Mouse (Mus musculus) liver, embryonic 15.5 days (tissue): ENCODE results near the gene AA986860. TPM values are rescaled to one million over a fixed set of nuclear protein-coding genes. Genes with fewer than 3 reads are reported as not detected.

Experiments
- ATAC-seq: fragments of 200-750 bp; cut with Nextera tagmentation; 2 replicates; pipeline ENCODE4 v1.8.0; 2017; ENCODE audit warnings: moderate number of reproducible peaks, mild to moderate bottlenecking, moderate library complexity; ENCODE audit not compliant: insufficient read depth
- H3K27ac ChIP-seq: fragments of 300-500 bp; sonication (generic); replicated peaks from 2 replicates; pipeline ENCODE4 v1.5.1; 2015; ENCODE audit warnings: mild to moderate bottlenecking, inconsistent platforms
- H3K27me3 ChIP-seq: fragments of 300-500 bp; sonication (generic); 2 replicates; pipeline ENCODE4 v1.6.1; 2015; ENCODE audit warnings: mild to moderate bottlenecking, inconsistent platforms
- H3K36me3 ChIP-seq: fragments of 300-500 bp; sonication (generic); replicated peaks from 2 replicates; pipeline ENCODE4 v1.6.1; 2015; ENCODE audit warnings: moderate library complexity, mild to moderate bottlenecking, inconsistent platforms
- H3K4me1 ChIP-seq: fragments of 300-500 bp; sonication (generic); replicated peaks from 2 replicates; pipeline ENCODE4 v1.6.1; 2015; ENCODE audit warnings: inconsistent platforms
- H3K4me2 ChIP-seq: fragments of 300-500 bp; sonication (generic); 2 replicates; pipeline ENCODE4 v1.6.1; 2015; ENCODE audit warnings: moderate library complexity, mild to moderate bottlenecking, inconsistent platforms
- H3K4me3 ChIP-seq: fragments of 300-500 bp; sonication (generic); replicated peaks from 2 replicates; pipeline ENCODE4 v1.5.1; 2015; ENCODE audit warnings: mild to moderate bottlenecking, inconsistent platforms
- H3K9ac ChIP-seq: fragments of 300-500 bp; sonication (generic); 2 replicates; pipeline ENCODE4 v1.6.1; 2015; ENCODE audit warnings: moderate library complexity, mild to moderate bottlenecking, inconsistent platforms
- H3K9me3 ChIP-seq: fragments of 300-500 bp; sonication (generic); replicated peaks from 2 replicates; pipeline ENCODE4 v1.6.1; 2016; ENCODE audit warnings: inconsistent platforms
- WGBS: fragments of 180-500 bp; shearing (Covaris S2); methylation state at CpG from one replicate; pipeline ENCODE4 v1.1.7; 2015; ENCODE audit warnings: mixed read lengths; ENCODE audit not compliant: insufficient replicate concordance; 5-methylcytosine and 5-hydroxymethylcytosine counted together
- polyA plus RNA-seq: library from polyadenylated mRNA; unstranded; fragments of >200 nt; fragmentation: Nextera tagmentation; extraction: Ambion mirVana; gene quantifications from 2 replicates; pipeline ENCODE4 v1.2.1, GENCODE M21; 2015

Gene AA986860
- polyA plus RNA-seq, 1 experiment from 2014 or later = 7.4 TPM

DNA sequence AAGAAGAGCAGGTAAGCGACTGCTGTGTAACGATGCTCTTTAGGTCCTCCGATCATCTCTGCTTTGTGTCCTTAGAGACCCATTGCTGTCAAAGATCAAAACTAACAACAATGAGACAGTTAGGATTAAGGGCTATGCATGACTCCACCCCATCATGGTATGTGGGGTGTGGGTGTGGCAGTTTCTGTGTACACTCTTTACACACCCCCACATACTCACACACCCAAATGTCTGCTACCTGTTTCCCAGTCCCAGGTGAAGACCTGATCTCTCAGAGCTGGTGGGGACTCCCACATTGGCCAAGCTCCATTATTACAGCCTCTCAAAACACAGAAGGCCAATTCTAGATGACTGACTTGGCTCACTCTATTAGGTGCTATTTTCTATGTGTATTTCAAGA, 13.8 kb downstream of the AA986860 start:
- peak overlapping the region; percentile 99 for H3K27ac ChIP-seq
- 0 out of 2 replicates have a peak overlapping the region, but pooled peaks have one; percentile 6 for H3K4me2 ChIP-seq

DNA sequence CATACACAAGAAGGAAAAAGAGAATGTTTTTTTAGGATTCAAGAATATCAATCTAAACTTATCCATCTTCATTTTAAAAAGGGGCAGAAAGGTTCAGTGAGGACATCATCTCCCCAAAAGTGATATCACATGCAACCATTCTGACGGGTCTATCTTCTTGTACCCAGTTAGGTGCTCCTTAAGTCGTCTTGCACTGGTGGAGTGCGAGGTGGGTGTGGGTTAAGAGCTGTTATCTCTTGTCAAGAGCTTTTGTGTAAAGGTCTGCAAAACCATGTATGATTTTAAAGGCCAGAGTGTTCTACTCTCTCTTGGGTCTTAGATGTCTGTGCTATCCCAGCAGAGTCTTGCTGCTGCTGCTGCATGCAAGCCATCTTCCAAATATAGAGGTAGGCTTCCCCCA, 15.0 kb downstream of the AA986860 start:
- no peak overlapping the region for H3K4me3 ChIP-seq
- H3K9me3 ChIP-seq = no peaks in the 10 kb centered on the region
- H3K36me3 ChIP-seq = peaks cover 17% of the 10 kb centered on the region
- peaks cover 59% of the 10 kb centered on the region for H3K4me1 ChIP-seq
- no peak for ATAC-seq
- no peak overlapping the region for H3K9ac ChIP-seq
- no peaks in the 10 kb centered on the region for H3K27me3 ChIP-seq
- peak overlapping the region; percentile 53 for H3K27ac ChIP-seq
- H3K4me2 ChIP-seq = no peak overlapping the region
- WGBS = 21% methylated on average over 3 of the region's 3 CpGs

More for the DNA sequence above, 13.8 kb downstream of the AA986860 start:
- H3K36me3 ChIP-seq = peaks cover 17% of the 10 kb centered on the region
- H3K9ac ChIP-seq = no peak overlapping the region
- no peaks in the 10 kb centered on the region for H3K9me3 ChIP-seq
- ATAC-seq = no peak
- peaks cover 68% of the 10 kb centered on the region for H3K4me1 ChIP-seq
- 89% methylated on average over 3 of the region's 3 CpGs for WGBS
- no peaks in the 10 kb centered on the region for H3K27me3 ChIP-seq
- no peak overlapping the region for H3K4me3 ChIP-seq

DNA sequence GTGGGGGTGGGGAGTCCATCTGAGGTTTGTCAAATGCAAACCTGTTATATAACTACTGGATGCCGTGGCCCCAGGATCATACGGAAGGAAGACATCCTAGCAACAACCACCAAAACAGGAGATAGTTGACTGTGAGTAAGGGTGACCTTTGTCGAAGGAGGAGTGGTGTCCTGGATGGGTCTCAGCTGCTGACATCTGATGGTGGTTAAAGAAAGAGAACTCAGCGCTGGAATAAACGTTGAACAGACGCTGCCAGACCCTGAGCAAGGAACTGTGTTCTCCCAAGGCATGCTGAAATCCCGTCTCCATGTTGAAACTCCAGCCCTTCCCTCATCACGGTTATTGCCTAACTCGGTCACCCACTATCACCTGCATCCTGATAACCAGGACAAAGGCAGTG, 27.9 kb downstream of the AA986860 start:
- Histone ChIP-seq H3K4me1 (peaks cover 16% of the 10 kb centered on the region), H3K27me3 (no peaks in the 10 kb centered on the region), H3K27ac (no peak overlapping the region), H3K36me3 (no peaks in the 10 kb centered on the region), H3K4me2 (no peak overlapping the region), H3K9ac (no peak overlapping the region), H3K4me3 (no peak overlapping the region), H3K9me3 (no peaks in the 10 kb centered on the region)
- ATAC-seq = no peak
- WGBS = 59% methylated on average over 9 of the region's 9 CpGs

DNA sequence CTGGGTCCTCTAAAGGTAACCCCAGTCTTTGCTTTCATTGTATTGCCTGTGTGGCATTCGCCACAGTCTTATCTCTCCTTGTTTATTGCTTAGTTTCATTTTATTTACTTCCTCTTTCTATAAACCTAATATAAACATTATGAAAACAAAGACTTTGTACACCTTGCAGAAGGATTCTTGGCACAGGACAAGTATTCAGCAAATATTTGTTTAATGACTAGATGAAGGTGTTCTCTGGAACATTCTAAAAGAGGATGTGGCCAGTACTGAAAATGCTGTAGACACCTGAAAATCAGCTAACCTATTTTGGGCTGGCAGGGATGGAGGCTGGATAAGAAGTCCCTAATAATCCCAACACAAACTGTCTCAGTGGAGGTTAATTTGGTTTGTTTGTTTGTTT, 29.8 kb downstream of the AA986860 start:
- Histone ChIP-seq H3K4me3 (no peak overlapping the region), H3K4me1 (peaks cover 17% of the 10 kb centered on the region), H3K9me3 (no peaks in the 10 kb centered on the region), H3K27ac (no peak overlapping the region), H3K36me3 (no peaks in the 10 kb centered on the region), H3K9ac (no peak overlapping the region), H3K4me2 (no peak overlapping the region), H3K27me3 (no peaks in the 10 kb centered on the region)
- ATAC-seq = no peak
- WGBS = 43% methylated on average over 1 of the region's 1 CpGs

DNA sequence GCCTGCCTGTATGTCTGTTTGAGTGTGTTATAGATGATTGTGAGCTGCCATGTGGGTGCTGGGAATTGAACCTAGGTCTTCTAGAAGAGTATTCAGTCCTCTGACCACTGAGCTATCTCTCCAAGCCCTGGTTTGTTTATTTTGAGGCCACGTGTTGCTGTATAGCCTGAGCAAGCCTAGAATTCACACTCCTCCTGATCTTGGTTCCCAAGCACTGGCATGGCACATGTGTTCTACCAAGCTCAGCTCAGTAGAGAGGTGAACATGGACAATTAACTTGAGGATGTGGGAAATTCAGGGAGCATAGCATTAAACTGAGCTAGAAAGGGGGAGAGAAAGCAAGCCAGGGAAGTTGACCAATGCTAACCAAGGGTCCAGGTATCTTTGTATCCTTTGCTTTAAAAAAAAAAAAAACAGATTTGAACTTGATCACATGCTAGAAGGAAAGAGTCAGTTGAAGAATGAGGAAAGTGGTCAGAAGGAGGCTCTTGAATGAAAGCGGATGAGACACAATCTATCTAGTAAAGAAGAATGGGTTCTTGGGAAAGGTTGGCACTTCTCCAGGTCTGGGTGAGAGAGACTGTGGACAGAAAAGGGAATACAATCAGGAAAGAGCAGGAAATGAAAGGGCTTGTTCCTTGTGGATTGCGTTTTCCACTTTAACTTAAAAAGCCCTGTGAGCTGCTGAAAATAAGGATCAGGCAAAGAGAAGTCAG, 30.4 kb downstream of the AA986860 start:
- Histone ChIP-seq H3K27ac (no peak overlapping the region), H3K27me3 (no peaks in the 10 kb centered on the region), H3K4me3 (no peak overlapping the region), H3K4me2 (no peak overlapping the region), H3K4me1 (peaks cover 20% of the 10 kb centered on the region), H3K9ac (no peak overlapping the region), H3K36me3 (no peaks in the 10 kb centered on the region), H3K9me3 (no peaks in the 10 kb centered on the region)
- ATAC-seq = no peak
- 71% methylated on average over 3 of the region's 3 CpGs for WGBS

DNA sequence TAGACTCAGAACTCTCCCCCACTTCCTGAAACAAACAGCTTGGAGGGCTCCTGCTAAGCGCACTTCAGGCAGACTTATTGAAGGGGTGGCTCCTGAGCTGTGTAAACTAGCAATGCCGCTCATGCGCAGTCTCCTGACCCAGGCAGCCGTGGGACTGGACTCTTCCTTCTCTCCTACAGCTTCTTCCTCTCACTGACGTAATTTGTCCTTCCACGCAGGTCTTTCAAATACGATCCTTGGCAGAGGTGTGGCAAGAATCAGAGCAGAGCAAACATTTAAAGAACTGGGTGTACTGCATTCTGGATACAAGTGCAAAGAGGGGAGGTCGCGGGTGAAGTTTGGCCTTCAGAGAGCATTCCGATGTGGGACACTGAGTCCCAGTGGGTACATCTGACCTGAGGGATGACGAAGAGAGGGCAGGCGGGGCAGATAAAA, 32.3 kb downstream of the AA986860 start:
- 68% methylated on average over 12 of the region's 12 CpGs for WGBS

DNA sequence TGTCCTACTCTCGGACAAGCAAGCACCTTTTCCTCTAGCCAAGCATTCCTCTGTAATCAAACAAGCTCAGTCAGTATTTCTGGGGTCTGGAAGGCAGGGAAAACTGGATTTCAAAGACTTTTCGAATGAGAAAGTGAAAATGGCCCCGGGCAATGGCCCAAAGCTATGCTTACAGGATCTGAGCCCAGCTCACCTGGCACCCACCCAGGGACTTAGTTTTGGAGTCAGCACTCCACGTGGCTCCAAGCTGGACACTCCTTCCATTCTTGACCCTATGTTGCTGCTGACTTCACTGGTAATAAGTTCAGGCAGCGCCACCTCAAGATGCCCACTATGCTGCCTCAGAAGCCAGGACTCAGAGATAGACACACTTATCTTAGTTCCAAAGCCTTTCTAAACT, 35.3 kb downstream of the AA986860 start:
- peaks cover 4% of the 10 kb centered on the region; the same call in 1 of the 2 replicates for H3K27me3 ChIP-seq
- no peak for ATAC-seq
- H3K4me3 ChIP-seq = no peak overlapping the region
- H3K9ac ChIP-seq = no peak overlapping the region
- H3K4me2 ChIP-seq = no peak overlapping the region
- no peaks in the 10 kb centered on the region for H3K36me3 ChIP-seq
- no peaks in the 10 kb centered on the region for H3K9me3 ChIP-seq
- no peak overlapping the region for H3K27ac ChIP-seq
- WGBS = 68% methylated on average over 5 of the region's 5 CpGs
- H3K4me1 ChIP-seq = 0 out of 2 replicates have a peak, but pooled peaks cover 14% of the 10 kb centered on the region

More for the DNA sequence above, 32.3 kb downstream of the AA986860 start:
- Histone ChIP-seq H3K9ac (no peak overlapping the region), H3K36me3 (no peaks in the 10 kb centered on the region), H3K4me2 (no peak overlapping the region), H3K27me3 (no peaks in the 10 kb centered on the region), H3K4me3 (no peak overlapping the region), H3K9me3 (no peaks in the 10 kb centered on the region), H3K27ac (no peak overlapping the region), H3K4me1 (peaks cover 20% of the 10 kb centered on the region)
- no peak for ATAC-seq

DNA sequence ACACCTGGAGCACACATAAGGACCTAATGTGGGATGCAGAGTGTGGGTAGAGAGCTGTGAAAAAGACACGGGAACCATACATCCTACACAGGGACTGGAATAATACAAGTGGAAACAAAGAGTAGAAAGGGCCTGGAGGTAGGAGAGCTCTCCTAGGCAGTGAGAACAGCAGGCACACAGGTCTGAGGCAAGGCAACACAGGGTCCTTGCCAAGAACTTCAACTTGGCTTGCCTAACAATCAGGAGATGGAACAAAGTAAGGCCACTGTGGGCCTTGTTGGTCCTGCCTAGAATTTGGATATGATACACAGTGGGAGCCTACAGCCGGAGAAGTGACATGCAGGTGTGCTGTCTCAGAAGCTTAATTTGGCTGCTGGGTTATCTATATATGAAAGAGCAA, 38.1 kb downstream of the AA986860 start:
- Histone ChIP-seq H3K9me3 (no peaks in the 10 kb centered on the region), H3K36me3 (no peaks in the 10 kb centered on the region), H3K4me1 (0 out of 2 replicates have a peak, but pooled peaks cover 3% of the 10 kb centered on the region), H3K27me3 (peaks cover 4% of the 10 kb centered on the region; the same call in 1 of the 2 replicates), H3K4me3 (no peak overlapping the region), H3K4me2 (no peak overlapping the region), H3K27ac (no peak overlapping the region), H3K9ac (no peak overlapping the region)
- ATAC-seq = no peak
- 73% methylated on average over 2 of the region's 2 CpGs for WGBS

DNA sequence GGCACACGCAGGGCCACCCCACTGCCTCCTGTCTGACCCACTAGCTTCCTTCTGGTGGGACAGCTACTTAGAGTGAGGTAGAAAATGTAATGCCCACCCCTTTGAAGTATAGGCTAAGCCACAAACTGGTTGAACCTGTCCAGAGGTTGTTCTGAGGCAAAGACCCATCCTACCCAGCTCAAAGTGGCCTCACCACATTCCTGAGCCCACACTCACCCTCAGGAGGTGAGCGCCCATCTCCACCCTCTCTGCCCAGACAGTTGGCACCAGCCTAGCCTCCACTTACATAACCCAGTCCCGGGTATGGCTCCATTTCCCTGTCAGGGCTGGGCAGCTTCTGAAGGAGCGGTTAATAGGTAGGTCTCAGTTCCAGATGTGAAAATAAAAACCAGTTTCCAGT, 38.7 kb downstream of the AA986860 start:
- Histone ChIP-seq H3K27me3 (peaks cover 4% of the 10 kb centered on the region; the same call in 1 of the 2 replicates), H3K4me1 (0 out of 2 replicates have a peak, but pooled peaks cover 3% of the 10 kb centered on the region), H3K36me3 (no peaks in the 10 kb centered on the region), H3K4me2 (no peak overlapping the region), H3K9me3 (no peaks in the 10 kb centered on the region), H3K27ac (no peak overlapping the region), H3K4me3 (no peak overlapping the region), H3K9ac (no peak overlapping the region)
- 71% methylated on average over 4 of the region's 4 CpGs for WGBS
- no peak for ATAC-seq

DNA sequence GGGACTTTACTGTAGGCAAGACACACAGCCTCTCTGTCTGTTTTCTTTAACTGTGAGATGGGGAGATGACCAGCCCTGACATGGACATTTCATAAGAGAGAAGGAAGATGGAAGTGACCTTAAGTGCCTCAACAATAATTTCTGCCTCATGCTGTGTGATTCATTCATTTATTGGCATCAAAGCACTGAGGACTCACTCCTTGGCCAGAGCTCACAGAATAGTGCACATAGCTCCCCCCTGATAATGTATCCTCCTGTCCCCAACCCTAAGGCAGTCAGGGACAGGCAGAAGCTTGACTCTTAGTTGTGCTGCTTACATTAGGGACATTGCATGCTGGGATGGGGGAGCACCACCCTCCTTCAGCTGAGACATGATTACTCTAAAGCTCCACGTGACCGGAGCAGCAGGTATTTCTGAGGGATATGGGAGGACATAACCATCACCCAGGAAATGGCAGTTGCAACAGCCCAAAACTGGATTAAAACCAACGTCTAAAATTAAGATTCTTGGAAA, 39.3 kb downstream of the AA986860 start:
- Histone ChIP-seq H3K36me3 (no peaks in the 10 kb centered on the region), H3K4me3 (no peak overlapping the region), H3K4me2 (no peak overlapping the region), H3K9me3 (no peaks in the 10 kb centered on the region), H3K27me3 (peaks cover 4% of the 10 kb centered on the region; the same call in 1 of the 2 replicates), H3K4me1 (0 out of 2 replicates have a peak, but pooled peaks cover 3% of the 10 kb centered on the region), H3K9ac (no peak overlapping the region), H3K27ac (no peak overlapping the region)
- 59% methylated on average over 3 of the region's 3 CpGs for WGBS
- ATAC-seq = no peak

DNA sequence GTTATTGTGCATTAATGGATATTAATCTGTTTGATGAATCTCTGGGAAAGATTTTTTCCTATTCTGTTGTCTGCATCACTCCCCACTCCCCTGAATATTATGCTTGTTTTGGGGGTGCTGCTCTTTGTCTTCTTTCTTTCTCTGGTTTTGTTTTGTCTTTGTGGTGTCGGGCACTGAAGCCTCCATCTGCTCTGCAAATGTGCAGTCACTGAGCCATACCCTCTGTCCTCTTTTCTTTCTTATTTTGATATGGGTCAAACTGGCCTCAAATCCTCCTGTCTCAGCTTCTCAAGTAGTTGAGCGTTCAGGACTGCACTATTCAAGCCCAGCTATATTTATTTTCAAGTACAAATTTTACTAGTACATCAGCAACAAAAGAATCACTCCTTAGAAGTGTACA, 43.5 kb downstream of the AA986860 start:
- no peaks in the 10 kb centered on the region for H3K4me1 ChIP-seq
- no peak overlapping the region for H3K4me3 ChIP-seq
- H3K9ac ChIP-seq = no peak overlapping the region
- no peak for ATAC-seq
- 77% methylated on average over 2 of the region's 2 CpGs for WGBS
- no peak overlapping the region for H3K4me2 ChIP-seq
- H3K36me3 ChIP-seq = no peaks in the 10 kb centered on the region
- no peak overlapping the region for H3K27ac ChIP-seq
- H3K27me3 ChIP-seq = peaks cover 8% of the 10 kb centered on the region
- H3K9me3 ChIP-seq = no peaks in the 10 kb centered on the region
